Mouse (Mus musculus) small intestine, adult 2 months (tissue): ENCODE data around the gene Sec61b. TPM values are rescaled to one million over a fixed set of nuclear protein-coding genes. Genes with fewer than 3 reads are reported as not detected.
A peak's percentile ranks its signal among the peaks of the same experiment; 100 is the strongest.

ENCODE experiments used
- H3K27ac ChIP-seq: fragments of 200-500 bp; 2 replicates; pipeline ENCODE4 v1.5.1; 2012; ENCODE audit warnings: low read depth, low read length, control low read depth, inconsistent platforms; ENCODE audit not compliant: insufficient read depth
- H3K27me3 ChIP-seq: fragments of 200-500 bp; 2 replicates; pipeline ENCODE4 v1.6.1; 2012; ENCODE audit warnings: mild to moderate bottlenecking, moderate library complexity, low read length, inconsistent platforms; ENCODE audit not compliant: control insufficient read depth, insufficient read depth
- H3K36me3 ChIP-seq: fragments of 200-500 bp; 2 replicates; pipeline ENCODE4 v1.6.1; 2012; ENCODE audit warnings: mild to moderate bottlenecking, low read length, control low read depth, inconsistent platforms; ENCODE audit not compliant: control insufficient read depth, insufficient read depth
- H3K4me1 ChIP-seq: fragments of 200-500 bp; 2 replicates; pipeline ENCODE4 v1.6.1; 2012; ENCODE audit warnings: low read length, inconsistent platforms, mixed read lengths; ENCODE audit not compliant: control insufficient read depth, insufficient read depth, insufficient read length
- H3K4me3 ChIP-seq: fragments of 200-500 bp; 2 replicates; pipeline ENCODE4 v1.5.1; 2012; ENCODE audit warnings: low read depth, mild to moderate bottlenecking, control low read depth, inconsistent platforms, low read length, moderate library complexity
- CTCF ChIP-seq: fragments of 200-500 bp; IDR thresholded peaks from 2 replicates; pipeline ENCODE4 v1.5.1; 2012; ENCODE audit warnings: low read depth, mild to moderate bottlenecking, control low read depth, inconsistent platforms, low read length, moderate library complexity, mixed read lengths; ENCODE audit not compliant: insufficient replicate concordance, insufficient read length; ENCODE audit errors: extremely low read depth
- POLR2A ChIP-seq: fragments of 200-500 bp; IDR thresholded peaks from 2 replicates; pipeline ENCODE4 v1.6.1; 2012; ENCODE audit warnings: low read depth, mild to moderate bottlenecking, control low read depth, inconsistent platforms, low read length, moderate library complexity
- WGBS: fragments of 180-500 bp; shearing (Covaris S2); methylation state at CpG from one replicate; pipeline ENCODE4 v1.1.7; 2018; 5-methylcytosine and 5-hydroxymethylcytosine counted together
- polyA plus RNA-seq: library from polyadenylated mRNA; depleted of rRNA; stranded (reverse); fragments of >200 nt; gene quantifications from 2 replicates; pipeline ENCODE4 v1.2.3, GENCODE M21; 2012

Sec61b gene
- polyA plus RNA-seq, 1 experiment, result 368 TPM

DNA sequence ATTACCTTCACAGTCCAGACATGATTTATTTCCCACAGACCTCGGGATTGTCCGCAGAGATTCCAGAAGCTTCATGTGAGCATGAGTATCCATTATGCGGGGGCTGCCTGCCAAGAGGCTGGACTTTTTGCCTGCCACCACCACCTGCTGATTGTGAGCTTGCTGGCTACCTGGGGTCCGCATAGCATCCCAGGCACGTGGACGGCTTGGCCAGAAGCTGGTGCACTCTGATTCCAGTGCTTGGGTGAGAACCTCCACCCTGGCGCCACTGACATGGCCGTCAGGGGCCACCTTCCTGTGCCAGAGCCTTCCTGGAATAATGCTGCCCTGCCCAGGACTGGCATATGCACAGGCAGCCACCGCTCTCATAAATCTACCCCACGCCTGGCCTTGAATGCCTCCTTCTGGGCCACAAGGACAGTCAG lies 24.7 kb downstream of the Sec61b start:
- Histone ChIP-seq H3K4me3 (no peak overlapping the region), H3K27me3 (no peaks in the 10 kb centered on the region), H3K4me1 (peaks cover 4% of the 10 kb centered on the region; the same call in 1 of the 2 replicates), H3K36me3 (no peaks in the 10 kb centered on the region), H3K27ac (no peak overlapping the region)
- WGBS, result 57% methylated on average over 10 of the region's 10 CpGs
- TF ChIP-seq CTCF (no peak), POLR2A (no peak)

DNA sequence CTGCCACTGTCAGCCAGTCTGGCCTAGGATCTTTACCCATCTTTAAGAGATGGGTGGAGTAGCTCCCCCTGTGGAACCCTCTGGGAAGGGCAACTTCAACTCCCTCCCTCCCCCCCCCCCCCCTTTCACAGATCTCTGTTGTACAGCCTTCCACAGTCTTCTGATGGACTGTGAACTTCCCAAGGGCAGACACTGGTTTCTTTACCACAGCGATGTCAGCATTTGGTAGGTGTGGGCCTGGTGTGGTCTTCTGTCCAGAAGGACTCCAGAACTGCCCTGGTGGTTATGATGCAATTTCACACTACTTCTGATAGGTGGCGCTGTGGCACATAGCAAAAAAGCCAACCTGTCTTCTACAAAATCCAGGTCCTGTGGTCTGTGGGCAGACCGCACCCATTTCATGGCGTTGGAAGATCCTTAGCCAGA lies 28.1 kb downstream of the Sec61b start:
- H3K27me3 ChIP-seq, result no peaks in the 10 kb centered on the region
- no peak overlapping the region for H3K4me3 ChIP-seq
- TF ChIP-seq CTCF (peak; percentile 73; the same call in 1 of the 2 replicates), POLR2A (no peak)
- H3K4me1 ChIP-seq, result peaks cover 4% of the 10 kb centered on the region; the same call in 1 of the 2 replicates
- H3K27ac ChIP-seq, result no peak overlapping the region
- no peaks in the 10 kb centered on the region for H3K36me3 ChIP-seq
- WGBS, result 20% methylated on average over 4 of the region's 4 CpGs

DNA sequence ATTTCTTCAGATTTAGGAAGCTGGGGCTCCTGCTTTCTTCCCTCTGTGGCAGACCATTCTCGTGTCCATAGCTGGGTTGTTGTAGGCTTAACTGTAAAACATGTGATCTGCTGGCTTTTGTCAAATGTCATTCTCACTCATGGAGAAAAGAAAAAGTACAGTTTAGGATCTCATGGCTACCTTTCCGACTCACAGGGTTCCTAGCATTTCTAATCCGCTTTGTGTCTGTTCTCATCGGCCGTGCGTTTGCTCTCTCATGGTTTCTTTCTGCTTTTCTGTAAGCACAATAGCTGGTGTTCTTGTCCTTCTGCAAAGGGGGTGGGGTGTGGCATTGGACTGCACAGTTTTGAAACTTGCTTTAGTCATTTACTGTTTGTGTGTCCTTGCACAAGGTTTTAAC lies 28.6 kb downstream of the Sec61b start:
- no peaks in the 10 kb centered on the region for H3K27me3 ChIP-seq
- H3K36me3 ChIP-seq, result no peaks in the 10 kb centered on the region
- WGBS, result 78% methylated on average over 6 of the region's 6 CpGs
- H3K4me1 ChIP-seq, result peaks cover 4% of the 10 kb centered on the region; the same call in 1 of the 2 replicates
- no peak overlapping the region for H3K27ac ChIP-seq
- H3K4me3 ChIP-seq, result no peak overlapping the region
- TF ChIP-seq CTCF (no peak), POLR2A (no peak)

DNA sequence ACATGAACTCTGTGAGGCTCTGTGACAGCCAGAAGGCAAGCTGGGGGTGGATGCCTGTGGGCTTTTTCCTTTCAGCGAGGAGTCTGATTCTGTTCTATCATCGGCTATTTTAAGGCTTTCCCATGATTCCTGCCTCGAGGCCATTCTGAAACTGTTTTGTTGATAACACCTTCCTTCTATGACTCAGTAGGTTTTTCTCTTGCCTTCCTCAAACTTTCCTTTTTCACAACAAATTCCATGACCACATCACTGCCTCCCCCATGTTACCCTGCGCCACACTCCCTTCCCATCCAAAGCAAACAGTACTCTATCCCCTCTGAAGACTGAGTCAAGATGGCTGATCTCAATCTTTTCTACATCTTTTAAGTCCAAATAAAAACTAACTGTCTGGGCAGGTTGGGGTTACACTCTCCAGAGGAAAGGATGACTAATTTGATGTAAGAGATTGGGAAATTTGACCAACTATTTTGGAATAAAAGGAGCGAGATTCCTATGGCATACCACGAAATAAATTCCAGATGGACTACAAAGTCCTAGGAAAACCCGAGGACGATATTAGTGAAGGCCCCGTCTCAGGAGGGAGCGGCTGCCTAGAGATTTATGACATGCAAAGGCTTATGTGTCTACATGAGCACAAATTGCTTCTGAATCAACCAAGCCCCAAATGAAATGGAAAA lies 30.5 kb downstream of the Sec61b start:
- no peak overlapping the region for H3K27ac ChIP-seq
- WGBS, result 65% methylated on average over 10 of the region's 10 CpGs
- no peaks in the 10 kb centered on the region for H3K36me3 ChIP-seq
- TF ChIP-seq CTCF, result no peak
- no peak for TF ChIP-seq POLR2A
- H3K4me3 ChIP-seq, result no peak overlapping the region
- no peaks in the 10 kb centered on the region for H3K27me3 ChIP-seq
- H3K4me1 ChIP-seq, result no peaks in the 10 kb centered on the region

DNA sequence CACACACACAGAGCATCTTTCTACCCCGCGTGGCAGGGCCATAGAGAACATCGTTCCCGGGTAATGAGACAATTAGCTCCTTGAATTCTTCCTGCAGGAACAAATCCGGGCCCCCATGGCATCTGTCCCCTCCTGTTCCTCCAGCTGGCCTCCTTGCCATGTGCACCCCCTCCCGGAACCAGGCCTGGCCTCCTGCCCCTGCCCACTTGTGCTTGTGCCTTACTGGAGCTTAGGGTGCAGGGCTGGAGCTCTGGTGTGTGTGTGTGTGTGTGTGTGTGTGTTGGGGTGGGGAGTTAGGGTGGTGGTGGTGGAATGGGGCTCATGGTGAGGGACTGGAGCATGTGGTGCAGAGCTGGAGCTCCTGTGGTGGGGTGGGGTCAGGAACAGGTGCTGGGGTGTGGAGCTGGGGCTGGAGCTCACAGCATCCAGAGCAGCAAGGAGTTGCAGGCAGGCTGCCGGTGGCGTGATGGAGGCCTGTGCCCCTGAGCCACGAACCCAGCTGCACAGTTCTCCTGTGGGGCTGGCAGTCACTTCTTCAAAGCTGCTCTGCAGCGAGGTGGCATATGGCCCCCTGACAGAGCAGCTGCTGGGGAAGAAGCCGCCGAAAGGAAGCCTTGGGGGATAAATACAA lies 44.2 kb downstream of the Sec61b start:
- no peak for TF ChIP-seq CTCF
- WGBS, result 65% methylated on average over 12 of the region's 12 CpGs
- no peaks in the 10 kb centered on the region for H3K27me3 ChIP-seq
- no peak overlapping the region for H3K4me3 ChIP-seq
- H3K36me3 ChIP-seq, result no peaks in the 10 kb centered on the region
- H3K27ac ChIP-seq, result no peak overlapping the region
- H3K4me1 ChIP-seq, result no peaks in the 10 kb centered on the region

DNA sequence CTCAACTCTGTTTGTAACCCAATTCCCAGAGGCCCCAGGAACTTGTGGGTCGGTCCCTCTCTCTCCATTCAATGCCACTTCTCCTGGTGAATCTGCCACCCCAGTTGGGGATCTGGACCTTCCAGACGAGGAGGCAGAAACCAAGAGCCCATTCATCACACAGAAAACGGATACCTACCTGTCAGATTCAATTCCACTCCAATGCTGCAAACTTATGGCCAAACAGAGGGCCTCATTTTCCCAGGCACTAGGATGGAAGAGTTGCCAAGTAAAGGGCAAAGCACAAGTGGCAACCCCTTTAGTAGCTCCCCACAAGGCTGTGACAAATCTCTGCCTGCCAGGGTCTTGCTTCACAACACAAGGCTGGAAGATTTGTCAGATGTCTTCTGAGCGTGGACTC lies 45.6 kb downstream of the Sec61b start:
- WGBS, result 61% methylated on average over 4 of the region's 4 CpGs
- Histone ChIP-seq H3K27ac (no peak overlapping the region), H3K4me3 (no peak overlapping the region), H3K4me1 (no peaks in the 10 kb centered on the region), H3K27me3 (no peaks in the 10 kb centered on the region), H3K36me3 (no peaks in the 10 kb centered on the region)
- TF ChIP-seq CTCF (no peak), POLR2A (no peak)

DNA sequence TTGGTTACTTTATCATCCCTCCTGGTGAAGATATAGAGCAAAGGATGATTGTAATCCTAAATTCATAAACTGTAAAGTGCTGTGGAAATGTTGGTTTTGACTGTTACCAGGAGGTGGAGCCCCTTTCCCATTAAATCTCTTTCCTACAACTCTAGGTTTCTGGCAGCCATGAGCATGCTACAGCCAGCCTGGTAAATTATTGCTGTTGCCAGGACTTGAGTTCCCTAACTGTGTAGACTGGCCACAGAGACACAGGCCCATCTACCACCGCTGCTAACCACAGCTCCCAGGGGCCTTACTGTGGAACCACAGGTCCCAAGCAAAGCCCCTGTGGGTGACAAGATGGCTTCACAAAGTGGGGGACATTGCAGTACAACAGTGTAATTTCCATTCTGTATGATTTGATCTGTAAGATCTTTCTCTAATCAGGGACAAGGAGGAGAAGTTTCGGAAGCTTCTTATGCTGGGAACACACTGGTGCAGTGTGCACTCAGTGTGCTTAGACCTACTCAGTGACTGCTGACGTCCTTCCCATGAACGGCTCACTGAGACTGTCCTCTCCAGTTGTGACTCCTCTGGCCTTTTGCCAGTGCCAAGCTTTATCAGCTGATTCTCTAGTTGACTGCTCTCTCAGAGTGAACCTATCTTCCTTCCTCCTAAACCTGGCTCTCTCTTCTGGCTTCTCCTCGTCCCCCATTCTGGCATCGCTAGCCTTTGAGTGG lies 47.6 kb downstream of the Sec61b start:
- no peak overlapping the region for H3K4me3 ChIP-seq
- TF ChIP-seq POLR2A (no peak), CTCF (no peak)
- 69% methylated on average over 6 of the region's 6 CpGs for WGBS
- H3K4me1 ChIP-seq, result no peaks in the 10 kb centered on the region
- no peaks in the 10 kb centered on the region for H3K36me3 ChIP-seq
- no peaks in the 10 kb centered on the region for H3K27me3 ChIP-seq
- no peak overlapping the region for H3K27ac ChIP-seq
